Mouse (Mus musculus) hematopoietic stem cell, adult 5-6 weeks (primary cell): ENCODE results near the gene Hcst. TPM values are rescaled to one million over a fixed set of nuclear protein-coding genes. Genes with fewer than 3 reads are reported as not detected.

Experiments
- ATAC-seq, 2 experiments: fragments of 125-278 bp in 1 of 2; replicated peaks in 1 of 2; 2 replicates each; pipeline ENCODE4 v1.8.0; 2016 to 2017; ENCODE audit warnings: inconsistent platforms in 2 of 2, mild to moderate bottlenecking in 2 of 2, moderate number of reproducible peaks in 2 of 2, low read depth in 1 of 2, moderate TSS enrichment in 1 of 2; ENCODE audit not compliant: low FRiP score in 2 of 2, poor library complexity in 2 of 2, severe bottlenecking in 2 of 2, insufficient read depth in 1 of 2, low TSS enrichment in 1 of 2
- total RNA-seq: library from RNA; stranded (forward); fragments of 172-1452, 232-1000 nt; gene quantifications from 2 replicates; pipeline ENCODE4 v1.2.3, GENCODE M21; 2017

Gene Hcst
- total RNA-seq = 11.6 and 14.3 TPM in 2 replicates

DNA sequence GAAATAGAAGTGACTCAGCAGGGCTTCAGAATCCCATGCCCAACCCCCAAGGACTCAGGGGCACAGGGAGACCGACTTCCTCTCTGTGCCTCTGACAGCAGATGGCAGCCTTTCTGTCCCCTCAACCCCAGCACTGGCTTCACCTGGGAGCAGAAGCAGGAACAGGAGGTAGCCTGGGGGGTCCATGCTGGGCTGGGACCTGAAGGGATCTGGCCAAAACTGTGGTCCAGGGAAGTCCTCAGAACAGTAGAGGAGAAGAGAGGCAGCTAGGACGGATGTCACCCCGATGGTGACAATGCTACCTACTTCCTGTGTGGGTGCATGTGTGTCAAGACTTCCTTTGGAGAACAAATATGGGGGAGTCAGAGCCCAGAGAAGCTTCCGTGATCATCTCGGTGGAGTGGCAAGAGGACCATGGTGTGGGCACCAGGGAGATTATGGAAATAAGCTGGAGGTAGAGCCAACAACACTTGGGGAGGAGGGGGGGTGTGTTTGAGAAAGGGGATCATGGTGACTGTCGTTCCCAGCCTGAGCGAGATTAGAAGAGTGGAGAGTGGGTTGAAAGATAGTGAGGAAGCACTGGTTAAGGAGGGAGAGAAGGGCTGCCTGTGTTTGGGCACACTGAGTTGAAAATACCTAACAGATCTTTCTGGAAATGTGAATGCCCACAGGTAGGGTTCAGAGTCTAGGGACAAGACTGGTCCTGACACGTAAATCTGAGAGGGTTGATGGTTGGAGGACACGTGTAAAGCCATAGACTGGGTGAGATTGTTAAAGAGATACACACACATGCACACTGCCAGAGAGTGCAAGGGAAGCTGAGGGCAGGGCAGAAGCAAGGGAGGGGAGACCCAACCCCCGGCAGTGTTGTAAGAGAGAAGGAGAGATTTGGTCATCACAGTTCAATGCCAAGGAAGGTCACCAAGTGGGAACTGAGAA lies at the start of gene Hcst:
Gene Hcst (minus strand): TSS at position 294 of the 939 bp plus-strand sequence.
- ATAC-seq = peak; percentile 34 to 46

DNA sequence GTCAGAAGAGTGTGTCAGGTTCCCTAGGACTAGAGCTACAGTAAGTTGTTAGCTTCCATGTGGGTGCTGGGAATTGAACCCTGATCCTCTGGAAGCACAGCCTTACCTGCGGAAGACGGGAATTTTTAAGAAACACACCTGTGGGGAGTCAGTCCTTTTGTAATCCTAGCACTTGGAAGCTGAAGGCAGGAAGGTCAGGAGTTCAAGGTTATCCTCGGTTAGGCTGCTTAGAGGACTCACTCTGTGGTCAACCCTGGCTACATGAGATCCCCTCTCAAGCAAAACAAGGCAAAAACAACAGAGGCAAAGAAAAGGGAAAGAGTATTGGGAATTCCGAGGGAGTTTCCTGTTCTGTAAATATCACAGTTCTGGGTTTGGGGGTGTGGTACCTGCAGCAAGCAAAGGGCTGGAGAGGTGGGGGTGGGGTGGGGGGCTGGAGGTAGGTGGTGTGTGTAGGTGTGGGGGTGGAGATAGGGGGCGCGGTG lies 45.2 kb upstream of the Hcst start:
- no peak for ATAC-seq

DNA sequence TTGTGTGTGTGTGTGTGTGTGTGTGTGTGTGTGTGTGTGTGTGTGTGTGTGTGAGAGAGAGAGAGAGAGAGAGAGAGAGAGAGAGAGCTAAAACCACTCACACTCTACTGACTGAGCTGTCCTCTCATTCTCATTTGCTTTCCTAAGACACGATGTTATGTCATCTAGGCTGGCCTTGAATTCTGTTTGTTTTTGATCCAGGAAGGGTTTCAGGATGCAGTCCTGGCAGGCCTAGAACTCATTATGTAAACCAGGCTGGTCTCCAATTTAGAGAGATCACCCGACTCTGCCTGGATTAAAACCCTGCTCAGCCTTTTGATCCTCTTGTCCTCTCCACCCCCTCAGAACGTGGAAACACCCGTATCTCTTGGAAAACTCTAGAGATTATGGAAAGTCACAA lies 44.3 kb upstream of the Hcst start:
- ATAC-seq = no peak

DNA sequence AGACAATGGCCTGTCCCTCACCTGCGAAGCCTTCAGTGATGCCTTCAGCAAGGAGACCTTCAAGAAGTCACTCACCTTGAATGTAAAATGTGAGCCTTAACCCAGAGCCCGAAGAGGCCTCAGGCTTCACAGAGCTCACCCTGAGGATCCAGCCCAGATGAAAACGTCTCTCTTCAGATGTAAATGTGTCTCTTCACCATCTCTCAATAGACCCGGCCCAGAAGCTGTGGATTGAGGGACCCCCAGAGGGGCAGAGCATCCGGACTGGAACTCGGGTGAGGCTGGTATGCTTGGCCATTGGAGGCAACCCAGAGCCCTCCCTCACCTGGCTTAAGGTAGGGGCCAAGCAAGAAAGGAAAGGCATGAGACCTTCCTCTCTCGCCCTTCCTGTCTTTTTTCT lies 43.9 kb upstream of the Hcst start:
- ATAC-seq = no peak

DNA sequence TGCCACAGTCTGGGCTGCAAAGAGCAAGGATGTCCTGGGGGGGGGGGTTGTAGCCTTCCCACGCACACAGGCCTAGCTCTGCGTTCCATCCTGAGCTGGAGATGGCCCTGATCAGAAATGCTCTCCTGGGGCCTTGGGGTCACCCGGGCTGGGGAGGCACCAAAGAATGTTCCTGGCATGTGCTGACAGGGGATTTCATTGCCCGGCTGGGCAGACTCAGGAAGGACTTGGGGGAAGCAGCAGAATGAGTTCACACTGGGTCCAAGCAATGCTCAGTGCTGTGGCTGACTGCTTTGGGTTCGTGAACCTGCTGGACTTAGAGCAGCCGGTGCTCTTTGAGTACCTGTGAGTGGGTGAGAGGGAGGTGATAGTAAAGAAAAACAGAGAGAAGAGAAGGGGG lies 39.8 kb upstream of the Hcst start:
- no peak for ATAC-seq

DNA sequence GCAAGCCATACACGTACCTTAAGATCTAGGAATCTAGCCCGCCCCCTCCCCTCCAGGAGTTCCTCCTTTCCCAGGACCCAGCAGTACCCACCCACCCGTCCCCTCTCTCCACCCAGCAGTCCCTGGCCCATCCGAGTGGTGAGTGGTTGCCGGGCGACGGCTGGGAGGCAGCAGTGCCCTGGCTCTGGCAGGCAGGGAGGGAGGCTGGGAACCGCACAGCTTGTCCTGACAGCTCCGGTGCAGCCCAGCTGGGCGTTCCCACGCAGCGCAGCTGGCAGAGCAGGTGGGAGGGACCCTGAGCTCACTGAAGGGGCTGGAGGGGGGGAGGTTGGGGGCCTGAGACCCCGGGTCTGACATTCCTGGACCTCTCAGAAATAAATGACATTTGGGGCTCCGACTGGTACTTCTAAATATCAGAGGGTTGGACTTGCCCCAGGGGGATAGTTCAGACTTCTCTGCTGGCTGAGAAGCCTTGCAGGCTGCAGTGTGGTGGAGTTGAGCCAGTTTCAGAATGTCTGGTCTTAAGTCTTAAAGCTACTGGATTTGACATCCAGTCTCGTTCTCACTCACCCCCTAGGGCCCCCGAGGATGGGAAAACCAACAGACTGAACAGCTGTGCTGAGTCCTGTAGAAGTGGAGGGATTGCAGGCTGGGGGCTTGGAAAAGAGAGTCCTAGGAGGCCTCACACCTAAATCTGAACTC lies 38.1 kb upstream of the Hcst start, which contains the start of the genes Kirrel2 and Nphs1:
Gene Kirrel2 (minus strand): TSS at position 62 of the 702 bp plus-strand sequence.
Gene Nphs1 (plus strand): TSS at position 687 of the 702 bp plus-strand sequence.
- ATAC-seq = no peak

DNA sequence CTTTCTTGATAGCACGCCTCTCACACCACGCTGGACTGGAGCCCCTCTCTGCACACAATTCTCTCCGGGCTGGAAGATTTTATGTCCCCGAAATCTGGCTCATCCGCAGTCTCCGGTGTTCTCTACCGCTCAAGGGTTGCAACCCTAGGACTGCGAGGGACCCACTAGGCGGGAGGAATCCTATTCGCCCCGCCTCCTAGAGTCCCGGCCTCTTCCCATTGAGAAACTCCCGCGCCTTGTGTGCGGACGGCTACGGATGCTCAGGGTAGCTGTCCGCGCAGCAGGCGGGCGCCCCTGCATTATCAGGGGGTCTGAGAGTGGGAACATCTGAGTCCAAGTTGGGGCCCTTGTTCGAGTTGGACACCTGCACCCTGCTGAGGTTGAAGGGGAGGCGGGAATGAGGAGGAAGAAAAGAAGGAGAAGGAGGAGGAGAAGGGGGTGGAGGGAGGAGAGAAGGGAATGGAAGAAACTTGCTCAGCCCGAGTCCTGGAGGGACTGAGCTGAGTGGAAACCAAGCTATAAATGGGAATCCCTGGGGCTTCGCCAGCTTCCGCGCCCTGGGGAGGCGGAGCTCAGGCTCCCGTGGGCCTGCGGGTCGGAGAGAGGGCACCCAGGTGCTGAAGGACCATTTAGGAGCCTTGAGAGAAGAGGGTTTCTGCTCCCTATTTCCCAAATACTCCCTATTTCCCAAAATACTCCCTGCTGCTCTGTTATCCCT lies 37.4 kb upstream of the Hcst start:
- no peak for ATAC-seq

DNA sequence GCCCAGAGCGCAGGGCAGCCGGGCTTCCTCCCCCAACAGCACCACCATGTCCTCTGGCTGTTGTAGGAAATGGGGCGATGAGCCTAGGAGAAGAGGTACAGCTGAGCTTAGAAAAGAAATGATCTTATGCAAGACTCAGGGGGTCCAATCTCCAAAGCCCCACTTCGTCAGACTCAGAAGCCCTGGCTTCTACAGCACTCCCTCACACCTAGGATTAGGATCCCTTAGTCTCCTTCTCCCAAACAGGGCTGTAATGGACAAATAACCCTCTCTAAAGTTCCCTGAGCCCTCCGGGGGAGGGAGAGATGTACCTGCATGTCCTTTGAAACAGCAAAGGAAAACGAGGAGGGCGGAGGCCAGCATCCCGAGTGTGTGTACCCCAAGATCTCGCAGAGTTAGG lies 36.8 kb upstream of the Hcst start:
- ATAC-seq = no peak

DNA sequence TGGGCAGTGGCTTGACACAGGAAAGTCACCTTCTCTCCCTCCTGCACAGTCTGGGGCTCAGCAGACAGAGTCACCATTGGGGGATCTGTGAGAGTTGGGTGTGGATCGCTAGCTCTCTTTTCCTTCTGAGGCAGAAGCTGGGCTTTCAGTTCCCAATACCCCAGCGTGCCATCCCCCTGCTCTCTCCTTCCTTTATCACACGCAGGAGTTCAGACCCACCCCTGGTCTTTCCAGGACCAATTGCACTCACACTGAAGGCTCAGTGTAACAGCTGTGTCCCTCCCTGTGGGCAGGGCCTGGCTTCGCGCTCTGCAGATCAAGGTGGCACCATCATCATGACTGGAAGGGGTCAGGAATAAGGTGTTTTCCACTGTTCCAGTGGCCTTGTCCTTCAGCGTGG lies 34.6 kb upstream of the Hcst start:
- ATAC-seq = 0 out of 4 replicates have a peak, but pooled peaks of 1 of the 2 experiments have one; percentile 9

DNA sequence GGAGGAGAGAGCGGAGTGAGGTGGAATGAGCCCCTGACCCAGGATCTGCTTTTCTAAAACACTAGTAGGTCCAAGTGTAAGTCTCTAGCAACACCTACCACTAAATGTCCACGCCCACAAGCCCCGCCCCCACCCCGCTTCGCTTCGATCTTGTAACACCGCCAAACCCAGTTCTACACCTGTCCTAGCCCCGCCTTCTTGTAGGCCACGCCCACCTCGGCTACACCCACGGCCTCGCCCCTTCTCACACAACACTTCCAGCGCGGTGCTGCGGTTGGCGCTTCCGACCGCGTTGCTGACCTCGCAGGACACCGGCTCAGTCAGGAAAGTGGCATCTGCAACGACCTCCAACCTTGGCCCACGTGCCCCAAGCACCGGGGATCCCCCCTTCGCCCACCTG lies 34.1 kb upstream of the Hcst start:
- ATAC-seq = peak; percentile 31 to 76; a peak in 3 of 4 replicates

DNA sequence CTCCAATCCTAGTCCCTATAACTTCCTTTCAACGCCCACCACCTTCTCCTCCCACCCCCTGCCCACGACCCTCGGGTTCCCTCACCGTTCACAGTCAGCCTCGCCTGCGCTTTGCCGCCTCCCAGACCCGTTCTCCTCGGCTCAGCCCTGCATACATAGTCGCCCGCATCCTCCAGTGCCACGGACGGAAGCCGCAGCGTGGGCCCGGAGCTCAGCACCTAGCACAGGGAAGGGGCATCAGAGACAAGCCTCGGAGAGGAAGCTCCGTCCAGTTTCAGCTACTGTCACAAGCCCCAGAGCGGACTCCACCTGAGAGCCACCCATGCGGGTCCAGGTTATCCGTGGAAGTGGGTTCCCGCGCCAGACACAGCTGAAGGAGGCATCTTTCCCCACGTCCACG lies 33.7 kb upstream of the Hcst start:
- no peak for ATAC-seq

DNA sequence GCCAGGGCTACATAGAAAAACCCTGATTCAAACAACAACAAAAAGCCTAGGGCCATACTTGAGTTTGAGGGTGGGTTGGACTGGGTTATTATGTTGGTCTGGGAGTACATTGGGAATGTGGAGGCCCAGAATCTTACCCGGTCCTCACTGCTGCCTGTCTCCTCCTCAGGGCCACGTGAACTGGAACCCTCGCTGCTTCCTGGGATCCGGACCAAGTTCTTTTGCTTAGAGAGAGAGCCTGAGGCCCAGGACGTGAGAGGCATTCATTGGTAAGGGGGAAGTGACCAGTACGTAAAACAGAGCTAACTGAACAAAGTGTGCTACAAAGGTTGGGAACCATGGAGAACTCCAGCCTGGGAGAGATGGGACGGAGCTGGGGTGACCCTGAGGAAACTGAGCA lies 30.6 kb upstream of the Hcst start:
- no peak for ATAC-seq

DNA sequence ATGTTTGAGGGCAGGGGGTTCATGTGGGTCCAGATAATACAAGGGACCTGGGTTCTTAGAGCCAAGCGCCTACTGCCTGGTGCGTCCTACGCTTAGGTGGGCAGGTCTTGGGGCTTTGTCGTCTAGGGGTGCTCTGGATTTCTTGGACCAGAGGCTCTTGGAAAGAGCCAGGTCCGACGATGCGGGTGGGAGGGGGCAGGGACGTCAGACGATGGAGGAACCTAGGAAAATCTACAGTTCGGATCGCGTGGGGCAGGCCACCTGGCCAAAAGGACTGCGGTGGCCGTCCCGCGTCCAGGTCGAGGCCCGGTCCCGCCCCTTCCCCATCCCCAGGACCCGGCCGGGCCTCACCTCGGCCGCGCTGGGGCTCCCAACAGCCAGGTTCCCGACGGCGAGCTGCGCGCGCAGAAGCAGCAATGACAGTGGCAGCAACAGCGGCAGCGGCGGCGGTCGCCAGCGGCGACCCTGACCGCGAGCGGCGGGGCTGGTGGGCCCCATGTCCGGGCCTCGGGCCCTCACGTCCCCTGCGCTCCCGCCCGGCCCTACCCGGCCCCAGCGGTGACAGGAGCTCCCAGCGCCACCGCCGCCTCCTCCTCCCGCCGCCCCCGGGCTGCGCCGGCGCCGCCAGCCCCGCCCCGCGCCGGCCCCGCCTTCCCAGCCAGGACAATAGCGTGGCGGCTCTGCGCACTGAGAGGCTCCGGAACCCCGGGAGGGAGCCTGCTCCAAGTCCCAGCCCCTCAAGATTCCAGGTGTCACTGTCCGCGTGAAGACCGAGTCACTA lies 25.5 kb upstream of the Hcst start, which contains the start of gene Aplp1:
Gene Aplp1 (minus strand): TSS at position 565 of the 781 bp plus-strand sequence.
- no peak for ATAC-seq

DNA sequence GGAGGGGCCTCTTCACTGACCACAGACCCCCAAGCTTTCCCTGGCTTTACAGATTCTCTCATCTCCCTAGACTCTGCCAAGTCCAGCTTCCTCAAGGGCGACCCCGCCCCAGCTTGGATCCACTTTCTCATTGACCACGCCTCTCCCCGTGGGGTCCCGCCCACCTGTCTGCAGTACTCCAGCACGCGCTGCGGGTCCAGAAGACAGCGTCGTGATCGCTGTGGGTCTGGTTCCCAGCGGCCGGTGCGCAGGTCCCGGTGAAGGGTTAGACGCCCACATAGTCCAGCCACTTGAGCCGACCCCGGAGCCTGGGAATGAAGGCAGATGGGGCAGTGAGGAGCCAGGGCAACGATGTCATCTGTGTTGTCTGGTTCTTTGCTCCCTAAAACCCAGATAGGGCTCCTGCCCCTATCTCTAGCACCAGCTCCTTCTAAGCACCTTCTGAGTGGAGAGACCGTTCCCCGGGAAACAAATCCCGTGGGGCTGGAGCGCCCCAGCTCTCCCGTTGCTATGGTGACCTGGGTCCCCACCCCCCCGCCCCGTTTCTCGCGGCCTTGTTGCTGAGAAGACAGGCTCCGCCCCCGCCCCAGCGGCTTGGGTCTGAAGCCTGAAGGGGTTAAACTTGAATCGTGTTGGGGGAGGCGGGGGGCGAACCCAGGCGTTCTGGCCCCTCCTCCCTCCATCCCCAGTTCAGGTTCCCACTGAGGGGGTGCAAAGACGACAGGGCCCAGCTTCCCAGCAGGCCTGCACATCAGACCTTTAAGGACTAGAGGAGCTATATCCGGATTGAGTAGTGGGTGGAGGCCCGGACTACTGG lies 24.7 kb upstream of the Hcst start:
- 0 out of 4 replicates have a peak, but pooled peaks of 1 of the 2 experiments have one; percentile 28 for ATAC-seq

DNA sequence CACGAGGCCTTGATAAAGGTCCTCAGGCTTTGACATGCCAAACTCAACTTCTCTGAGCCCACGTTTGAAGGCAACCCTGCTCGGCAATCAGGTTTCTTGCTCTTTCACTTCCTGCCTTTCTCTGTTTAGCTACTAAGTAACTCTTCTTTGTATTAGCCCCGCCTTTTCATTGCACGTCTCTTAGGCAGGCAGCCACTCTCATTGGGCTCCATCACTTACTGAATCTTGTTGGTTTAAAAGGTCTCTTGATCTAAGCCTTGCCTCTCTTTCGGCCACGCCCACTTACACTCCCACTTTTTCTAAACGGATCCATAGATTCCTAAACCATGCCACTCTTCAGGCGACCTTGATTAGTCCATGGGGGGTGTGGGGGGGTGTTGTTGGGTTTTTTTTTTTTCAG lies 24.0 kb upstream of the Hcst start:
- no peak for ATAC-seq

DNA sequence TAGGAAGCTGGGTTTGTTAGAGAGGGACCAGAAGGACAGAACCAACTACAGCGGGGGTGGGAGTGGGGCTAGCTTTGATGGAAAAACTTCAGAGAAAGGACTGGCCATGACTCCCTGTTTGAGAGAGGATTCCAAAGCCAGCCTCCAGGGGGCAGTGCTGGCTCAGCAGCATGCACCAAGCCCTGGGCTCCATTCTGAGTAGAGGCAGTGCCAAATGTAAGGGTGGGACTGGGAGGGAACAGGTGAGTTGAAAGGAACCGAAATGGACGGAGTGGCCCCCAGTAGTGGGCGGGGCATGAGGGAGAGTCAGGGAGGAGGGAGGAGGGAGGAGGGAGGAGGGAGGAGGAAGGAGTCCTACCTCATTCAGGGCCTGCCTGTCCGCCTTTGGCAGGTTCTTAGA lies 21.0 kb upstream of the Hcst start:
- ATAC-seq = peak; percentile 28 to 61; a peak in 2 of 4 replicates
